9 mouse cellular contexts compared by ENCODE assay signal in the genomic region with DNA sequence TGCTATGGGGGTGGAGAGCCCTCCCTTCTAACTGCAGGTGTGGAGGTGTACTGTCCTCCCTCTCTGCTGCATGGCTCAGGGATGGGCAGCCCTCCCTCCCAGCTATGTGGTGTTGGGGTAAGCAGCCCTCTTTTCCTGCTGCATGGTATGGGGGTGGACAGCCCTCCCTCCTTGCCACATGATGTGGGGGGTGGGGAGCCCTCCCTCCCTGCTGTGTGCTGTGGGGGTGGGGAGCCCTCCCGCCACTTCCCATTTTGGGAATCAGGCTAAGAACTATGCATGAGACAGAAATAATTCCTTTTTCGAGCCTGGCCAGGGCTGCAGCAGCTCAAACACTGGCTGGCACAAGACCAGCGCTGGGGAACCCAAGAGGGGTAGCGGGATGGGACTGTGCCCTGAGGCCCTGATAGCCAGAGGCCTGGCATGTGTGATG. TPM values are rescaled to one million over a fixed set of nuclear protein-coding genes. Genes with fewer than 3 reads are reported as not detected.
DNase-seq lines count a peak whose midpoint lies in the region; ATAC-seq lines count a peak whose summit lies in the region.
"Had no signal": no experiment of that assay in that cellular context is flagged by ENCODE, and none has a peak within 500 bp of the region (broad histone marks: within the 10 kb centered on the region; RNA-seq: fewer than 3 reads in every experiment).

No protein-coding gene starts in this region.

- H3K27ac ChIP-seq in hindbrain, embryonic 13.5 days: no peak overlapping the region
- no peak overlapping the region for H3K27ac ChIP-seq in hindbrain, embryonic 10.5 days
- no peak overlapping the region; the same call in 1 of the 2 replicates for H3K27ac ChIP-seq in heart, embryonic 16.5 days (ENCODE audit: low read length)
- H3K27ac ChIP-seq in midbrain, embryonic 14.5 days (replicated peaks; ENCODE audit: low read depth, low read length): peak overlapping the region; percentile 57; the same call in 1 of the 2 replicates
- H3K27ac ChIP-seq: macrophage had no signal

- H3K4me2 ChIP-seq in hindbrain, embryonic 13.5 days: no peak overlapping the region
- H3K4me2 ChIP-seq in heart, embryonic 16.5 days (ENCODE audit: low read depth, low read length): no peak overlapping the region
- no peak overlapping the region for H3K4me2 ChIP-seq in midbrain, embryonic 14.5 days (ENCODE audit: low read length)

- peak overlapping the region; percentile 43 for H3K9ac ChIP-seq in hindbrain, embryonic 13.5 days
- no peak overlapping the region for H3K9ac ChIP-seq in heart, embryonic 16.5 days (ENCODE audit: low read length)
- peak overlapping the region; percentile 23; the same call in 1 of the 2 replicates for H3K9ac ChIP-seq in midbrain, embryonic 14.5 days (replicated peaks; ENCODE audit: low read length)

- no peaks in the 10 kb centered on the region for H3K27me3 ChIP-seq in hindbrain, embryonic 13.5 days
- no peaks in the 10 kb centered on the region for H3K27me3 ChIP-seq in hindbrain, embryonic 10.5 days (ENCODE audit: insufficient read depth, poor library complexity, severe bottlenecking)
- no peaks in the 10 kb centered on the region for H3K27me3 ChIP-seq in heart, embryonic 16.5 days (ENCODE audit: control insufficient read depth, insufficient read depth, low read length)
- no peaks in the 10 kb centered on the region for H3K27me3 ChIP-seq in midbrain, embryonic 14.5 days (ENCODE audit: control insufficient read depth, insufficient read depth, low read length)

- no peak overlapping the region for H3K4me3 ChIP-seq in hindbrain, embryonic 13.5 days
- H3K4me3 ChIP-seq in hindbrain, embryonic 10.5 days: no peak overlapping the region
- H3K4me3 ChIP-seq in heart, embryonic 16.5 days (ENCODE audit: low read length): no peak overlapping the region
- H3K4me3 ChIP-seq in midbrain, embryonic 14.5 days (replicated peaks; ENCODE audit: low read depth, low read length): no peak overlapping the region

- no peaks in the 10 kb centered on the region for H3K36me3 ChIP-seq in hindbrain, embryonic 13.5 days
- H3K36me3 ChIP-seq in hindbrain, embryonic 10.5 days: no peaks in the 10 kb centered on the region
- H3K36me3 ChIP-seq in heart, embryonic 16.5 days (ENCODE audit: control insufficient read depth, insufficient read depth): no peaks in the 10 kb centered on the region
- H3K36me3 ChIP-seq in midbrain, embryonic 14.5 days (ENCODE audit: control insufficient read depth, insufficient read depth, low read length): no peaks in the 10 kb centered on the region

- H3K9me3 ChIP-seq in hindbrain, embryonic 13.5 days: peaks cover 6% of the 10 kb centered on the region; the same call in 1 of the 2 replicates
- H3K9me3 ChIP-seq in hindbrain, embryonic 10.5 days: 0 out of 2 replicates have a peak, but pooled peaks cover 7% of the 10 kb centered on the region
- no peaks in the 10 kb centered on the region for H3K9me3 ChIP-seq in heart, embryonic 16.5 days (replicated peaks; ENCODE audit: control insufficient read depth, low read length)
- no peaks in the 10 kb centered on the region for H3K9me3 ChIP-seq in midbrain, embryonic 14.5 days (ENCODE audit: control insufficient read depth, low read length)

- 0 out of 2 replicates have a peak, but pooled peaks have one; percentile 59 for ATAC-seq in hindbrain, embryonic 13.5 days (ENCODE audit: low FRiP score)
- ATAC-seq in heart, embryonic 16.5 days (replicated peaks; ENCODE audit: extremely low read depth, insufficient read depth, low FRiP score): peak; percentile 71
- peak; percentile 31 for ATAC-seq in midbrain, embryonic 14.5 days (ENCODE audit: low FRiP score, low TSS enrichment)

- 58% methylated on average over 4 of the region's 4 CpGs for WGBS in hindbrain, embryonic 13.5 days
- WGBS in hindbrain, embryonic 10.5 days: 59% methylated on average over 4 of the region's 4 CpGs
- 37% methylated on average over 4 of the region's 4 CpGs for WGBS in heart, embryonic 16.5 days
- 41% methylated on average over 4 of the region's 4 CpGs for WGBS in midbrain, embryonic 14.5 days

- H3K4me1 ChIP-seq in hindbrain, embryonic 13.5 days (replicated peaks): peaks cover 18% of the 10 kb centered on the region
- H3K4me1 ChIP-seq in hindbrain, embryonic 10.5 days (replicated peaks): peaks cover 17% of the 10 kb centered on the region
- H3K4me1 ChIP-seq in heart, embryonic 16.5 days (ENCODE audit: control insufficient read depth, insufficient read depth, low read length): peaks cover 9% of the 10 kb centered on the region
- peaks cover 13% of the 10 kb centered on the region; the same call in 1 of the 2 replicates for H3K4me1 ChIP-seq in midbrain, embryonic 14.5 days (ENCODE audit: control insufficient read depth, insufficient read depth, low read length)

- DNase-seq in hindbrain, embryonic 10.5 days (ENCODE audit: low spot score): no peak
- peak; percentile 76 for DNase-seq in brain, adult 2 months (ENCODE audit: low read depth, low spot score)
- peak; percentile 58 for DNase-seq in midbrain, embryonic 14.5 days
- no peak for DNase-seq in B cell, adult 2 months
- DNase-seq in embryo, embryonic 10 days (ENCODE audit: low spot score): no peak
- no peak for DNase-seq in urinary bladder, postnatal 25 days (ENCODE audit: low spot score)

RNA-seq across cellular contexts. Expression of gene Kcnb1, which starts 34.4 kb away (rescaled TPM):
- polyA plus RNA-seq in hindbrain, embryonic 13.5 days (2015; fragmentation: Nextera tagmentation; extraction: Ambion mirVana): 2.2 and 2.4 TPM in 2 replicates
- polyA plus RNA-seq in hindbrain, embryonic 10.5 days (2016; fragmentation: Nextera tagmentation; extraction: Ambion mirVana): 0.56 and 0.89 TPM in 2 replicates
- 0.43 and 0.45 TPM in 2 replicates for polyA plus RNA-seq in heart, embryonic 16.5 days (2015; fragmentation: Nextera tagmentation; extraction: Ambion mirVana)
- 3.1 and 5.2 TPM in 2 replicates for polyA plus RNA-seq in midbrain, embryonic 14.5 days (2014; fragmentation: Nextera tagmentation; extraction: Ambion mirVana)

Comparison
In these comparisons a context has a peak if more than half of its experiments do, and no peak if none do; other contexts are left out.
1. DNase-seq: peak in brain, adult 2 months (single experiment) and midbrain, embryonic 14.5 days (single experiment); none in hindbrain, embryonic 10.5 days (single experiment), B cell, adult 2 months (0 of 2), embryo, embryonic 10 days (single experiment) and urinary bladder, postnatal 25 days (single experiment).
2. Peak in every context shown above with its lines, with median percentiles within 50 percentile points of each other: ATAC-seq.